Mouse (Mus musculus): ENCODE data around the gene Mterf2.

The Mterf2 gene

GRCm38 (mm10) chr10:85103085-85103885 lies 24.5 kb downstream of the Mterf2 start:
- no peak for TF ChIP-seq GATA4 (IDR thresholded peaks at IDR 0.05; ENCODE audit: insufficient replicate concordance, low read length)

DNA sequence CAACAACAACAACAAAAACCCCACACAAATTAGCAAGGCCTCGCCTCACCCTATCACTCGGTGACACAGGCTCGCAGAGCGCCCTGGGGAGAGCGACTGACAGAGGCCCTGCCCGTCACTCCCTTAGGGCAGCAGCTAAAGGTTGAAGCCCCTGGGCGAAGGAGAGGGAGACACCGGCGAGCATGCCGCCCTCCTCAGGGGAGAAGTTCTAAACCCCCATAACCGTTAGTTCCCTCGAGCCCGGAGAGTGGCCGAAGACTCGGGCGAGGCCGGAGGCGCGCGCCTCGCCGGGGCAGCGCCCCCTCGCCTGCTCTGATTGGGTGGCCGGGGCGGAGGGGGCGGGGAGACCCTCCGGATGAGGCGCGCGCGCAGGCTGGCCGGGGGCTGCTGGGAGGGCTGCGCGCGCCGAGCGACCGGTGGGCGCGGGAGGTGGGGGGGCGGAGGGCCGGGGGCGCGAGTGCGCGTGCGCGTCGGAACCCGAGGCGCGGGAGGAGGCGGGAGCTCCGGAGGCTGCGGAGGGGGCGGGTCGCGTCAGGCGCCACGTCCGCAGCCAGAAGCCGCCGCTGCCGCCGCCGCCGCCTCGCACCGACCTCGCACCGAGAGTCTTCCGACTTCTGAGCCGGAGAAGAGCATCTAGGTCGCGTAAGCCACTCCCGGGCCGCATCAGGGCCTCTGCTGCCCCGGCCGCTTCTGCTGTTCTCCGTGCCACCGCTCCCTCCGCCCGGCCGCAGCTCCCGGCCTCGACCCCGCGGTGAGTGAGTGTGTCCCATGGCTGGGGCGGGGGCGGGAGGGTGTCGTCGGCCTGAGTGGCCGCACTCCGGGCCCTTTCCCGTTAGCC lies 25.4 kb downstream of the Mterf2 start, which contains the start of the genes Fhl4 and Tmem263:
TSS of gene Fhl4 (minus strand) at position 249 of the 838 bp plus-strand sequence.
TSS of gene Tmem263 (plus strand) at position 381 of the 838 bp plus-strand sequence.
- no peak for TF ChIP-seq GATA4 (IDR thresholded peaks at IDR 0.05; ENCODE audit: insufficient replicate concordance, low read length)

DNA sequence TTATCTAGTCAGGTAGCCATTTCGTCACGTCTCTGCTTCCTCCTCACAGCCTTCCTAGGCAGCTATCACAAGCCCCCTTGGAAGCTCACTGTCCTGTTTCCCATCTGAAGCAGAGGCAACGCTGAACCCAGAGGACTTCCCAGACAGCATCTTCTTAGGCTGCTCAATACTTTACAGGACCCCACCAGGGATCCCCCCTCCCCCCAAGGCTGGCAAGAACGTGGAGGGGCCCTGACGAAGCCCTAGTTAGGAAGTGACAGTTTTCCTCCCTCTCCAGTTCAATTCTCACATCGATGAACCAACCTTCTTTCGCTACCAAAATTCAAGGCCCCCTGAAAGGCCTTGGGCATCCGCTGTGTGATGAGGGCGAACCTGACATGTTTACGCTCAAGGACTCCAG lies 26.0 kb downstream of the Mterf2 start:
- TF ChIP-seq GATA4 (IDR thresholded peaks at IDR 0.05; ENCODE audit: insufficient replicate concordance, low read length), result no peak

GRCm38 (mm10) chr10:85071605-85072152 lies 56.1 kb downstream of the Mterf2 start:
- no peak for TF ChIP-seq GATA4 (IDR thresholded peaks at IDR 0.05; ENCODE audit: insufficient replicate concordance, low read length)
